Mouse (Mus musculus) kidney, embryonic 14.5 days (tissue): ENCODE results near the gene Tsen54. TPM values are rescaled to one million over a fixed set of nuclear protein-coding genes. Genes with fewer than 3 reads are reported as not detected.
A peak's percentile ranks its signal among the peaks of the same experiment; 100 is the strongest.

Experiments
- ATAC-seq: fragments of 200-750 bp; cut with Nextera tagmentation; 2 replicates; pipeline ENCODE4 v1.8.0; 2017; ENCODE audit warnings: moderate number of reproducible peaks, mild to moderate bottlenecking, moderate TSS enrichment, moderate library complexity; ENCODE audit not compliant: low FRiP score, low TSS enrichment
- H3K27ac ChIP-seq: fragments of 300-500 bp; sonication (generic); 2 replicates; pipeline ENCODE4 v1.5.1; 2014; ENCODE audit warnings: low read depth, mild to moderate bottlenecking, low read length, moderate library complexity, mixed read lengths
- H3K27me3 ChIP-seq: fragments of 300-500 bp; sonication (generic); 2 replicates; pipeline ENCODE4 v1.6.1; 2014; ENCODE audit warnings: mild to moderate bottlenecking, low read length; ENCODE audit not compliant: control insufficient read depth, insufficient read depth
- H3K36me3 ChIP-seq: fragments of 300-500 bp; sonication (generic); 2 replicates; pipeline ENCODE4 v1.6.1; 2014; ENCODE audit warnings: low read length, mixed read lengths; ENCODE audit not compliant: control insufficient read depth, insufficient read depth
- H3K4me1 ChIP-seq: fragments of 300-500 bp; sonication (generic); 2 replicates; pipeline ENCODE4 v1.6.1; 2014; ENCODE audit warnings: low read length, mixed read lengths; ENCODE audit not compliant: control insufficient read depth, insufficient read depth
- H3K4me2 ChIP-seq: fragments of 300-500 bp; sonication (generic); replicated peaks from 2 replicates; pipeline ENCODE4 v1.6.1; 2014; ENCODE audit warnings: low read depth, mild to moderate bottlenecking, low read length
- H3K4me3 ChIP-seq: fragments of 300-500 bp; sonication (generic); 2 replicates; pipeline ENCODE4 v1.5.1; 2014; ENCODE audit warnings: mild to moderate bottlenecking, low read length
- H3K9ac ChIP-seq: fragments of 300-500 bp; sonication (generic); 2 replicates; pipeline ENCODE4 v1.6.1; 2014; ENCODE audit warnings: low read depth, mild to moderate bottlenecking, low read length, moderate library complexity
- H3K9me3 ChIP-seq: fragments of 300-500 bp; sonication (generic); 2 replicates; pipeline ENCODE4 v1.6.1; 2016; ENCODE audit warnings: low read length; ENCODE audit not compliant: control insufficient read depth
- WGBS: fragments of 180-500 bp; shearing (Covaris S2); extraction: QIAGEN DNeasy Blood & Tissue Kit; methylation state at CpG from one replicate; pipeline ENCODE4 v1.1.7; 2014; 5-methylcytosine and 5-hydroxymethylcytosine counted together
- polyA plus RNA-seq: library from polyadenylated mRNA; unstranded; fragments of >200 nt; fragmentation: Nextera tagmentation; extraction: Ambion mirVana; gene quantifications from 2 replicates; pipeline ENCODE4 v1.2.1, GENCODE M21; 2014

Gene Tsen54
- polyA plus RNA-seq, 1 experiment from 2014 or later: 34.9 TPM

GRCm38 (mm10) chr11:115821001-115821400, 6.5 kb downstream of the Tsen54 start:
- Histone ChIP-seq H3K9ac (no peak overlapping the region), H3K4me2 (no peak overlapping the region), H3K4me3 (no peak overlapping the region), H3K27ac (0 out of 2 replicates have a peak overlapping the region, but pooled peaks have one; percentile 4), H3K9me3 (no peaks in the 10 kb centered on the region), H3K4me1 (peaks cover 8% of the 10 kb centered on the region), H3K36me3 (peaks cover 29% of the 10 kb centered on the region), H3K27me3 (no peaks in the 10 kb centered on the region)
- no peak for ATAC-seq
- 73% methylated on average over 4 of the region's 4 CpGs for WGBS

GRCm38 (mm10) chr11:115823774-115824740, 9.5 kb downstream of the Tsen54 start, which contains the start of gene Llgl2:
Llgl2 (plus strand) TSS chr11:115824049.
- Histone ChIP-seq H3K27ac (peak within 1 kb of the TSS; percentile 37; the same call in 1 of the 2 replicates), H3K9me3 (no peaks in the 10 kb centered on the region), H3K27me3 (no peaks in the 10 kb centered on the region), H3K9ac (peak within 1 kb of the TSS; percentile 78), H3K4me3 (peak within 1 kb of the TSS; percentile 76), H3K4me2 (peak within 1 kb of the TSS; percentile 94), H3K4me1 (peaks cover 14% of the 10 kb centered on the region), H3K36me3 (peaks cover 24% of the 10 kb centered on the region)
- WGBS: under 1% methylated on average over 85 of the region's 87 CpGs
- peak; percentile 97 for ATAC-seq

GRCm38 (mm10) chr11:115824813-115825212, 10.3 kb downstream of the Tsen54 start:
- peak overlapping the region; percentile 76 for H3K4me3 ChIP-seq
- ATAC-seq: no peak
- peak overlapping the region; percentile 94 for H3K4me2 ChIP-seq
- H3K27ac ChIP-seq: no peak overlapping the region; the same call in 1 of the 2 replicates
- H3K9me3 ChIP-seq: no peaks in the 10 kb centered on the region
- peaks cover 21% of the 10 kb centered on the region for H3K4me1 ChIP-seq
- H3K9ac ChIP-seq: peak overlapping the region; percentile 78; the same call in 1 of the 2 replicates
- peaks cover 20% of the 10 kb centered on the region for H3K36me3 ChIP-seq
- no peaks in the 10 kb centered on the region for H3K27me3 ChIP-seq
- WGBS: 18% methylated on average over 11 of the region's 11 CpGs

- Histone ChIP-seq H3K4me1 (peaks cover 34% of the 10 kb centered on the region), H3K9ac (no peak overlapping the region), H3K9me3 (no peaks in the 10 kb centered on the region), H3K4me2 (no peak overlapping the region), H3K36me3 (peaks cover 3% of the 10 kb centered on the region; the same call in 1 of the 2 replicates), H3K27ac (no peak overlapping the region), H3K27me3 (no peaks in the 10 kb centered on the region), H3K4me3 (no peak overlapping the region)
- 56% methylated on average over 5 of the region's 5 CpGs for WGBS
- ATAC-seq: no peak
Measured at GRCm38 (mm10) chr11:115826487-115826886, 12.0 kb downstream of the Tsen54 start.

GRCm38 (mm10) chr11:115827624-115828023, 13.1 kb downstream of the Tsen54 start:
- no peak overlapping the region for H3K4me2 ChIP-seq
- H3K9me3 ChIP-seq: no peaks in the 10 kb centered on the region
- H3K4me3 ChIP-seq: no peak overlapping the region
- no peak overlapping the region for H3K9ac ChIP-seq
- H3K27ac ChIP-seq: no peak overlapping the region
- ATAC-seq: no peak
- 92% methylated on average over 6 of the region's 6 CpGs for WGBS
- H3K36me3 ChIP-seq: no peaks in the 10 kb centered on the region
- H3K27me3 ChIP-seq: no peaks in the 10 kb centered on the region
- H3K4me1 ChIP-seq: peaks cover 46% of the 10 kb centered on the region

- Histone ChIP-seq H3K36me3 (no peaks in the 10 kb centered on the region), H3K4me1 (peaks cover 60% of the 10 kb centered on the region), H3K9ac (no peak overlapping the region), H3K27me3 (no peaks in the 10 kb centered on the region), H3K4me3 (no peak overlapping the region), H3K4me2 (no peak overlapping the region), H3K27ac (no peak overlapping the region), H3K9me3 (no peaks in the 10 kb centered on the region)
- ATAC-seq: no peak
- 53% methylated on average over 4 of the region's 4 CpGs for WGBS
Measured at GRCm38 (mm10) chr11:115829036-115829435, 14.5 kb downstream of the Tsen54 start.

- no peaks in the 10 kb centered on the region for H3K27me3 ChIP-seq
- ATAC-seq: peak; percentile 17; the same call in 1 of the 2 replicates
- no peak overlapping the region for H3K4me3 ChIP-seq
- H3K36me3 ChIP-seq: no peaks in the 10 kb centered on the region
- no peaks in the 10 kb centered on the region for H3K9me3 ChIP-seq
- 19% methylated on average over 25 of the region's 25 CpGs for WGBS
- peak overlapping the region; percentile 90; the same call in 1 of the 2 replicates for H3K27ac ChIP-seq
- H3K9ac ChIP-seq: no peak overlapping the region; the same call in 1 of the 2 replicates
- peak overlapping the region; percentile 10; the same call in 1 of the 2 replicates for H3K4me2 ChIP-seq
- H3K4me1 ChIP-seq: peaks cover 66% of the 10 kb centered on the region
Measured at GRCm38 (mm10) chr11:115830550-115831325, 16.2 kb downstream of the Tsen54 start.

GRCm38 (mm10) chr11:115831518-115831917, 17.0 kb downstream of the Tsen54 start:
- H3K4me3 ChIP-seq: no peak overlapping the region
- H3K27me3 ChIP-seq: no peaks in the 10 kb centered on the region
- no peak overlapping the region; the same call in 1 of the 2 replicates for H3K9ac ChIP-seq
- H3K36me3 ChIP-seq: no peaks in the 10 kb centered on the region
- no peaks in the 10 kb centered on the region for H3K9me3 ChIP-seq
- peak overlapping the region; percentile 90 for H3K27ac ChIP-seq
- 30% methylated on average over 3 of the region's 3 CpGs for WGBS
- H3K4me1 ChIP-seq: peaks cover 66% of the 10 kb centered on the region
- no peak overlapping the region for H3K4me2 ChIP-seq
- ATAC-seq: peak; percentile 5; the same call in 1 of the 2 replicates
